Mouse (Mus musculus) 3T3-L1 (cell line): ENCODE measurements around the gene Mrps15.
A peak's percentile ranks its signal among the peaks of the same experiment; 100 is the strongest.

Source experiments
- DNase-seq: peaks from one replicate; pipeline ENCODE4 v3.0.0-alpha.2; 2015; ENCODE audit warnings: low read depth, low spot score

The Mrps15 gene

GRCm38 (mm10) chr4:126046851-126047585, at the start of gene Mrps15:
TSS of gene Mrps15 (plus strand) at chr4:126046925.
- peak; percentile 94 for DNase-seq

- no peak for DNase-seq
These were observed 48.9 kb upstream of the Mrps15 start for GRCm38 (mm10) chr4:125997826-125998225.

GRCm38 (mm10) chr4:126001311-126002199, 45.2 kb upstream of the Mrps15 start:
- DNase-seq = no peak

- DNase-seq = no peak
These were observed 28.9 kb upstream of the Mrps15 start for GRCm38 (mm10) chr4:126017676-126018332.

- no peak for DNase-seq
These were observed 27.7 kb upstream of the Mrps15 start for GRCm38 (mm10) chr4:126018966-126019538.

GRCm38 (mm10) chr4:126024303-126024900, 22.3 kb upstream of the Mrps15 start, which contains the start of gene Csf3r:
TSS of gene Csf3r (plus strand) at chr4:126024550.
- DNase-seq = no peak

GRCm38 (mm10) chr4:126025801-126026200, 20.9 kb upstream of the Mrps15 start:
- no peak for DNase-seq

GRCm38 (mm10) chr4:126027980-126028379, 18.7 kb upstream of the Mrps15 start:
- no peak for DNase-seq

- DNase-seq = no peak
These were observed 17.7 kb upstream of the Mrps15 start for GRCm38 (mm10) chr4:126029042-126029441.

GRCm38 (mm10) chr4:126030705-126031104, 16.0 kb upstream of the Mrps15 start:
- no peak for DNase-seq

- no peak for DNase-seq
These were observed 11.3 kb upstream of the Mrps15 start for GRCm38 (mm10) chr4:126035413-126035812.

GRCm38 (mm10) chr4:126051617-126052016, 4.9 kb downstream of the Mrps15 start:
- no peak for DNase-seq

GRCm38 (mm10) chr4:126057207-126058133, 10.7 kb downstream of the Mrps15 start:
- peak; percentile 58 for DNase-seq

GRCm38 (mm10) chr4:126058134-126058996, 11.6 kb downstream of the Mrps15 start, which contains the start of gene Oscp1:
TSS of gene Oscp1 (plus strand) at chr4:126058565.
- peak; percentile 96 for DNase-seq

GRCm38 (mm10) chr4:126058997-126059362, 12.3 kb downstream of the Mrps15 start:
- no peak for DNase-seq

GRCm38 (mm10) chr4:126062856-126063255, 16.1 kb downstream of the Mrps15 start:
- peak; percentile 77 for DNase-seq

- DNase-seq = no peak
These were observed 18.5 kb downstream of the Mrps15 start for GRCm38 (mm10) chr4:126065241-126065640.

GRCm38 (mm10) chr4:126067401-126068077, 20.8 kb downstream of the Mrps15 start:
- DNase-seq = no peak

GRCm38 (mm10) chr4:126068842-126069241, 22.1 kb downstream of the Mrps15 start:
- no peak for DNase-seq
